Mouse (Mus musculus) liver, adult 2 months (tissue): Measurements from ENCODE around the gene Klhdc10. TPM values are rescaled to one million over a fixed set of nuclear protein-coding genes. Genes with fewer than 3 reads are reported as not detected.

Experiments used
- DNase-seq: peaks from one replicate; pipeline ENCODE4 v3.0.0-alpha.2; 2011; ENCODE audit warnings: low read depth, low spot score; ENCODE audit errors: extremely low read depth
- H3K27ac ChIP-seq: fragments of 200-500 bp; replicated peaks from 2 replicates; pipeline ENCODE4 v1.5.1; 2012; ENCODE audit warnings: low read depth, mild to moderate bottlenecking, control low read depth, inconsistent platforms, low read length; ENCODE audit not compliant: insufficient read depth
- H3K27me3 ChIP-seq: fragments of 200-500 bp; 2 replicates; pipeline ENCODE4 v1.6.1; 2012; ENCODE audit warnings: mild to moderate bottlenecking, moderate library complexity, low read length, inconsistent platforms; ENCODE audit not compliant: control insufficient read depth, insufficient read depth
- H3K36me3 ChIP-seq: fragments of 200-500 bp; 2 replicates; pipeline ENCODE4 v1.6.1; 2012; ENCODE audit warnings: low read length, inconsistent platforms; ENCODE audit not compliant: control insufficient read depth, insufficient read depth
- H3K4me1 ChIP-seq: fragments of 200-500 bp; 2 replicates; pipeline ENCODE4 v1.6.1; 2011; ENCODE audit warnings: low read length; ENCODE audit not compliant: control insufficient read depth, insufficient read depth
- H3K4me3 ChIP-seq: fragments of 200-500 bp; 2 replicates; pipeline ENCODE4 v1.5.1; 2011; ENCODE audit warnings: low read depth, mild to moderate bottlenecking, control low read depth, low read length, moderate library complexity; ENCODE audit not compliant: insufficient read depth
- H3K79me2 ChIP-seq: fragments of 200-500 bp; 2 replicates; pipeline ENCODE4 v1.6.1; 2012; ENCODE audit warnings: inconsistent platforms, mild to moderate bottlenecking, low read length, moderate library complexity; ENCODE audit not compliant: control insufficient read depth, insufficient read depth
- H3K9ac ChIP-seq: fragments of 200-500 bp; 2 replicates; pipeline ENCODE4 v1.6.1; 2012; ENCODE audit warnings: low read depth, mild to moderate bottlenecking, control low read depth, inconsistent platforms, low read length
- CTCF ChIP-seq: fragments of 200-500 bp; IDR thresholded peaks from 2 replicates; pipeline ENCODE4 v1.5.1; 2011; ENCODE audit warnings: low read depth, low read length, control low read depth
- POLR2A ChIP-seq: fragments of 200-500 bp; IDR thresholded peaks from 2 replicates; pipeline ENCODE4 v1.6.1; 2011; ENCODE audit warnings: low read length, control low read depth; ENCODE audit not compliant: insufficient read depth; ENCODE audit errors: extremely low read depth
- WGBS: fragments of 180-500 bp; shearing (Covaris S2); methylation state at CpG from one replicate; pipeline ENCODE4 v1.1.7; 2018; 5-methylcytosine and 5-hydroxymethylcytosine counted together
- polyA plus RNA-seq: library from polyadenylated mRNA; depleted of rRNA; stranded (reverse); fragments of >200 nt; gene quantifications from 2 replicates; pipeline ENCODE4 v1.2.3, GENCODE M21; 2012
- total RNA-seq: library from RNA; depleted of rRNA; stranded (reverse); fragments of >200 nt; gene quantifications from 2 replicates; pipeline ENCODE4 v1.2.3, GENCODE M21; 2014

Gene Klhdc10
- total and polyA plus RNA-seq, 2 experiments: 18.8 to 18.9 TPM

DNA sequence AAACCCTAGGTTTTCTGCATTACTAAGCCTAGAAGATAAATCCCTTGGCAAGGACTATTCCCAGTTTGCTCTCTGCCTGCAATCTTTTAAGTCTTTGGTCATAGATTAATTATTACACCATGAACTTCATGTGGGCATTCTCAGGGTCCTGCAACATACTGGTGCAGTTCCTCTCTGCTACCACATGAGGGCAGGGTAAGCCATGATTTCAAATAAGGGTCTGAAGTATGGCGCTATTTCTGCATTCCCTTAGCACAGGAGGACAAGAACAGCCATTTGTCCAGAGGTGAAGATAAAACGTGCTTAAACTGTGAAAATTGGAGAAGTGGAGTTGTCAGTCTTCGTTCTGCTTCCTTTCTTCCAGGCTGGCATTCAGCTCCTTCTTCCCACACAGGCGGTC, 1.8 kb downstream of the Klhdc10 start:
- H3K9ac ChIP-seq: no peak overlapping the region
- H3K27ac ChIP-seq: no peak overlapping the region
- peak; percentile 92 for DNase-seq
- H3K4me1 ChIP-seq: peaks cover 11% of the 10 kb centered on the region; the same call in 1 of the 2 replicates
- peak; percentile 71 for TF ChIP-seq CTCF
- no peak for TF ChIP-seq POLR2A
- H3K36me3 ChIP-seq: no peaks in the 10 kb centered on the region
- WGBS: 21% methylated on average over 4 of the region's 4 CpGs
- peaks cover 20% of the 10 kb centered on the region for H3K79me2 ChIP-seq
- no peak overlapping the region for H3K4me3 ChIP-seq
- no peaks in the 10 kb centered on the region for H3K27me3 ChIP-seq

DNA sequence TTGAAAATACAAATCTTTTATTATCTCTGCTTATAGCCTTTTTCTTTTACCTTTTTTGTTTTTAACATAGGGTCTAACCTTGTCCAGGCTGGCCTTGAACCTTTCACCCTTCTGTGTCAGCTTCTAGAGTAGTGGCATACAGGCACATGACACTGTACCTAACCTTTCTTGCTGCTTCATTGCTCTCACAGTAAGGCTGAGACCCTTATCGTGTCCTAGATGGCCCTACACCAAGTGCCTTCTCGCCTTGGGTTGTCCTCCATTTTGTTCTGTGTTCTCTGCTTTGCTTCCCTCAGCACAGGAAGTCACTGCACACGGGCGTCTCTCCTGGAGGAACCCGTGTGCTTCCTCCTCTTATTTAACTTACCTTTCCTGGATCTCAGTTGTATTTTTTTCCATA, 3.0 kb downstream of the Klhdc10 start:
- no peak for TF ChIP-seq CTCF
- no peak for TF ChIP-seq POLR2A
- H3K27me3 ChIP-seq: no peaks in the 10 kb centered on the region
- H3K9ac ChIP-seq: no peak overlapping the region
- H3K4me3 ChIP-seq: no peak overlapping the region
- DNase-seq: peak; percentile 28
- no peak overlapping the region for H3K27ac ChIP-seq
- no peaks in the 10 kb centered on the region for H3K36me3 ChIP-seq
- WGBS: 52% methylated on average over 5 of the region's 5 CpGs
- H3K4me1 ChIP-seq: peaks cover 14% of the 10 kb centered on the region
- peaks cover 20% of the 10 kb centered on the region for H3K79me2 ChIP-seq

DNA sequence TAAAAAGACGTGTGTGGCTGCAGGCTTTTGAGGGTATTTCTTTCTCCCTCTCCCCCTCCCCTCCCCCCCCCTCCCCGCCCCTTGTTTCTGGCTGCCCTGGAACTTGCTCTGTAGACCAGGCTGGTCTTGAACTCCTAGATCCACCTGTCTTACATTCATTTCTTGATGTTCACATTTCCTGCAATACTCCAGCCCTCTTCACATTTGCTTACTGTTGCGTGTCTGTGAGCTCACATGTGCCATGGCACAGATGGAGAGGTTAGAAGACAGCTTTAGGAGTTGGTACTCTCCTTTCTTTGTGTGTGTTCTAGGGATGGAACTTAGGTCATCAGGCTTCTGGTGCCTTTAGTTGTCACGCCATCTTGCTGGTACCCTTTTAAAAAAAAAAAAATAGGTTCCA, 6.6 kb downstream of the Klhdc10 start:
- Histone ChIP-seq H3K27ac (no peak overlapping the region), H3K9ac (no peak overlapping the region), H3K36me3 (no peaks in the 10 kb centered on the region), H3K79me2 (peaks cover 30% of the 10 kb centered on the region), H3K27me3 (no peaks in the 10 kb centered on the region), H3K4me1 (peaks cover 16% of the 10 kb centered on the region), H3K4me3 (no peak overlapping the region)
- no peak for DNase-seq
- TF ChIP-seq CTCF (no peak), POLR2A (no peak)
- 96% methylated on average over 4 of the region's 4 CpGs for WGBS

DNA sequence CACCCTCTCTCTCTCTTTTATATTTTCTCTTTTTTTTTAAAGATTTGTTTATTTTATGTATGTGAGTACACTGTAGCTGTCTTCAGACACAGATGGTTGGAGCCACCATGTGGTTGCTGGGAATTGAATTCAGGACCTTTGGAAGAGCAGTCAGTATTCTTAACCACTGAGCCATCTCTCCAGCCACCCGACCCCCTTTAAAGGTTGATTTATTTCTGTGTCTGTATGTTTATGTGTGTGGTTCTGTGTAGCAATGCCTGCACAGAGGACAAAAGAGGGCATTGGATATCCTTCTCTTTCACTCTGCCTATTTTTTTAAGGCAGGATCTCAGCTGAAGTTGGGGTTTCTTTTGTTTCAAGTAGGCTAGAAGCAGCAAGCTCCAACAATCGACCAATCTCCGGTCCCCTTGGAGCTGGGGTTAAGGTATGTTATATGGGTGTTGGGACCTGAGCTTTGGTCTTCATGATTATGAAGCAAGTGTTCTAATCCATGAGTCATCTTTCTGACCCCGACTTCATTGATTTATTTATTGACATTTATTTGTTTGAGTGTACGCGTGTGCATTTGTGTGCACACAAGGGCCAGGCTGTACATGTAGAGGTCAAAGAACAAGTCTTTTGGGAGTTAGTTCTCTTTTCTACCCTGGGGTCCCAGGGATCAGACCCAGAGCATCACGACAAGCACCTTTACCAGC, 7.9 kb downstream of the Klhdc10 start:
- Histone ChIP-seq H3K4me3 (no peak overlapping the region), H3K9ac (no peak overlapping the region), H3K79me2 (peaks cover 33% of the 10 kb centered on the region), H3K27ac (peak overlapping the region; percentile 66), H3K4me1 (peaks cover 15% of the 10 kb centered on the region), H3K27me3 (no peaks in the 10 kb centered on the region), H3K36me3 (no peaks in the 10 kb centered on the region)
- DNase-seq: peak; percentile 80
- TF ChIP-seq POLR2A (no peak), CTCF (no peak)
- WGBS: 24% methylated on average over 7 of the region's 7 CpGs

DNA sequence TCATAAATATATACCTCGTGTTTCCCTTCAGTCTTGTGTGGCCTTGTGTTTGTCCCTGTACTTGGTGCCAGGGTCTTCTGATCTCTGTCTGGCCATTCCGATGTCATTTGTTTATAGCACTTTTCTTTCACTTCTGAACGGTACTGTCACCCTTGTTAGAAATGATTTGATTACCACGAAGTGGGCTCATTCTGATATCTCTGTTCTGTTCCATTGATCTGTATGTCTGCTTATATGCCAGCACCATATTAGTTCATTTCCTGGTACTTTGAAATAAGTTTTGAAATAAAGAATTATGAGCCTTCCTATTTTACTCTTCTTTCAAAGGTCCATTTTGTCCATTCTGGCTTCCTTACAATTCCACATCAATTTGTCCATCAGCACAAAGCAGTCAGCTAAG, 9.6 kb downstream of the Klhdc10 start:
- Histone ChIP-seq H3K27ac (no peak overlapping the region), H3K36me3 (no peaks in the 10 kb centered on the region), H3K9ac (no peak overlapping the region), H3K79me2 (peaks cover 31% of the 10 kb centered on the region), H3K27me3 (no peaks in the 10 kb centered on the region), H3K4me3 (no peak overlapping the region), H3K4me1 (peaks cover 12% of the 10 kb centered on the region)
- 33% methylated on average over 4 of the region's 4 CpGs for WGBS
- TF ChIP-seq CTCF: no peak
- TF ChIP-seq POLR2A: no peak
- DNase-seq: no peak

DNA sequence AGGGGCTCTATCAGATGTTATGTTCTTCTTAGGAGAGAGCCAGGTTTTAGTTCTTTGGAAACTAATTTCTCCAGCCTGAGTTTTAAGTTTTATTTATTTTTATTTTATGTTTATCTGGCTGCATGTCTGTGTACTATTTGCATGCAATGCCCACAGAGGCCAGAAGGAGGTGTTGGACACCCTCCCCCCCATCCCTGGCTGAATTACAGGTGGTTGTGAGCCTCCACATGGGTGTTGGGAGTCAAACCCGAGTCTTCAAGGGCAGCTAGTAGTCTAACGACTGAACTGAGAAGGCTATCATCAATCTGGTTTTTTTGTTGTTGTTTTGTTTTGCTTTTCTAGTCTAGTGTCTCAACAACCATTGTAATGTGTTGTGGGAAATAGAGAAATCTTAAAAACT, 14.5 kb downstream of the Klhdc10 start:
- peaks cover 28% of the 10 kb centered on the region; the same call in 1 of the 2 replicates for H3K79me2 ChIP-seq
- DNase-seq: no peak
- no peak overlapping the region for H3K4me3 ChIP-seq
- peaks cover 3% of the 10 kb centered on the region for H3K4me1 ChIP-seq
- no peak overlapping the region for H3K27ac ChIP-seq
- no peaks in the 10 kb centered on the region for H3K27me3 ChIP-seq
- H3K36me3 ChIP-seq: peaks cover 1% of the 10 kb centered on the region; the same call in 1 of the 2 replicates
- no peak for TF ChIP-seq POLR2A
- H3K9ac ChIP-seq: no peak overlapping the region
- WGBS: 89% methylated on average over 2 of the region's 2 CpGs
